Mouse (Mus musculus) cerebellum, adult 2 months (tissue): ENCODE results near the gene H1foo.

Experiments
- CTCF ChIP-seq: fragments of 200-500 bp; IDR thresholded peaks from 2 replicates; pipeline ENCODE4 v1.5.1; 2011; ENCODE audit warnings: low read depth, mild to moderate bottlenecking, control low read depth, low read length, moderate library complexity, borderline replicate concordance; ENCODE audit not compliant: insufficient read depth
- POLR2A ChIP-seq: fragments of 200-500 bp; IDR thresholded peaks from 2 replicates; pipeline ENCODE4 v1.6.1; 2011; ENCODE audit warnings: low read length, control low read depth, borderline replicate concordance; ENCODE audit not compliant: insufficient read depth

- no peak for TF ChIP-seq POLR2A
- TF ChIP-seq CTCF = no peak
Observed at GRCm38 (mm10) chr6:115983306-115984038, 38.7 kb downstream of the H1foo start.
